Mouse (Mus musculus): Measurements from ENCODE around the gene Uhrf1.

DNA sequence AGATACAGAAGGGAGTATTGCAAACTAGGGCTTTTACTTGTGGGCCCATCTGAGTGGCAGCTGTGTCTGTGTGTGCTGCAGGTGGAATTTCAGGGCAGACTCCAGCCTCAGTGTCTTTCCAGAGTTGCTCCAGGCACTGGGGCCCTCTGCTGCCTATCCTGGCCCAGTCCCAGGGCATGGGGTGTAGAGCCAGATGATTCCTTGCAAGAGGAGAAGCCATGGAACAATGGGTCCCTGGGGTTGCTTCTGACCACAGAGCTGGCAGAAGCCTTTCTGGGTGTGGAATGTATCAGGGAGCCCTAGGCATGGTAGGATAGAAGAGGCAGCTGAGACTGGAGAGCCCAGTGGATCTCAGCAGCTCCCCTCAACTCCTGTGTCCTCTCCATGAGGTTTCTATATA lies 28.1 kb downstream of the Uhrf1 start:
- TF ChIP-seq CTCF (IDR thresholded peaks at IDR 0.05; ENCODE audit: low read depth) (no peak), EP300 (IDR thresholded peaks at IDR 0.05; ENCODE audit: low read depth) (no peak)

All from liver, embryonic 14.5 days (tissue).